Mouse (Mus musculus): Measurements from ENCODE around the gene Fam90a1a. TPM values are rescaled to one million over a fixed set of nuclear protein-coding genes. Genes with fewer than 3 reads are reported as not detected.
"Not testable (repeated sequence)": the region's sequence is repeated elsewhere in the genome, so short reads cannot be mapped to it uniquely, and the experiment has no call there.

The Fam90a1a gene
- not detected in 2 replicates for polyA plus RNA-seq (2014; fragmentation: Nextera tagmentation; extraction: Ambion mirVana)

DNA sequence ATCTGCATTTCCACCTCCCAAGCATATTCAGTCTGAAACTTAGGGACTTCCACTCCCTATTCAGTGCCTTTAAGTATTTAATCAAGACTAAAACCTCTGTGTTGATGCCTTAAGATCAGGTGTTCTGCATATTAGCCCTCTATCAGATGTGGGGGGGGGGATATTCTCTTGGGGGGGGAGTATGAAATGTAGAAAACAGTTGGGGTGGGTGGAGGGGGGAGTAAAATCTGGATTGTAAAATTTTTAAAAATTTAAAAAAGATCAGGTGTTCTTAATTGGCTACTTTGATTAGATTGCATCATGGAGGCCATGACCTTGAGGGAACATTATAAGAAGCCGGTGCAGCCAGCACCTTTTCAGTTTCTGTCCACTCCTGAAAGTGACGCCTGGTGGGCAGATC, at the start of gene Fam90a1a:
Fam90a1a (plus strand) TSS at position 301 of the 400 bp plus-strand sequence.
- H3K36me3 ChIP-seq (ENCODE audit: control insufficient read depth, insufficient read depth, low read length), result no peaks in the 10 kb centered on the region
- 89% methylated on average over 2 of the region's 2 CpGs for WGBS
- no peak within 1 kb of the TSS for H3K9ac ChIP-seq (replicated peaks; ENCODE audit: low read depth, low read length)
- ATAC-seq (ENCODE audit: insufficient number of reproducible peaks, insufficient read depth, low FRiP score, low read depth), result no peak
- H3K27me3 ChIP-seq (ENCODE audit: control insufficient read depth, insufficient read depth, low read length), result no peaks in the 10 kb centered on the region
- no peaks in the 10 kb centered on the region for H3K4me1 ChIP-seq (ENCODE audit: control insufficient read depth, insufficient read depth, low read length)
- no peak within 1 kb of the TSS for H3K4me3 ChIP-seq (ENCODE audit: low read depth, low read length)
- H3K9me3 ChIP-seq (ENCODE audit: control insufficient read depth, low read depth, low read length), result no peaks in the 10 kb centered on the region
- no peak within 1 kb of the TSS for H3K4me2 ChIP-seq (replicated peaks; ENCODE audit: low read depth, low read length)
- no peak within 1 kb of the TSS for H3K27ac ChIP-seq (ENCODE audit: low read length)

DNA sequence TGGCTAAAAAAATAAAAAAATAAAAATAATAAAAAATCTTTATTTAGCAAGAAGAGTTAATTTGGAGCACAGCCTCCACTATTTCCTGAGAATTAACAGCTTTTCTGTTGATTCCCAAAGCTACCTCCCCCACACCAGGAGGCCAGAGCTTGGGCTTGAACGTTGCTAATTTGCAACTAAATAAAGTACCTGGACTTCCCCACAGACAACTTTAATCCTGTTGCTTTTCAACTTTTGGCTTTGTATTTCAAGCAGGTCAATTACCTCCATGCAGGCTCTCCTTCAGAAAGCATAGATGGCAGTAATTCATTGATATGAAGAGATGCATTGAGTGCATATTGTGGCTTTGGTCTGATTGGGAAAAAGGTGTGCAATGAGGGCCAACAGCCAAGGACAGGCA, 46.6 kb upstream of the Fam90a1a start:
- H3K9me3 ChIP-seq (ENCODE audit: control insufficient read depth, low read depth, low read length), result no peaks in the 10 kb centered on the region
- no peaks in the 10 kb centered on the region for H3K27me3 ChIP-seq (ENCODE audit: control insufficient read depth, insufficient read depth, low read length)
- H3K27ac ChIP-seq (ENCODE audit: low read length), result no peak overlapping the region
- no peaks in the 10 kb centered on the region for H3K36me3 ChIP-seq (ENCODE audit: control insufficient read depth, insufficient read depth, low read length)
- 20% methylated on average over 1 of the region's 1 CpGs for WGBS
- no peak overlapping the region for H3K9ac ChIP-seq (replicated peaks; ENCODE audit: low read depth, low read length)
- H3K4me1 ChIP-seq (ENCODE audit: control insufficient read depth, insufficient read depth, low read length), result no peaks in the 10 kb centered on the region
- no peak for ATAC-seq (ENCODE audit: insufficient number of reproducible peaks, insufficient read depth, low FRiP score, low read depth)
- no peak overlapping the region for H3K4me3 ChIP-seq (ENCODE audit: low read depth, low read length)
- no peak overlapping the region for H3K4me2 ChIP-seq (replicated peaks; ENCODE audit: low read depth, low read length)

DNA sequence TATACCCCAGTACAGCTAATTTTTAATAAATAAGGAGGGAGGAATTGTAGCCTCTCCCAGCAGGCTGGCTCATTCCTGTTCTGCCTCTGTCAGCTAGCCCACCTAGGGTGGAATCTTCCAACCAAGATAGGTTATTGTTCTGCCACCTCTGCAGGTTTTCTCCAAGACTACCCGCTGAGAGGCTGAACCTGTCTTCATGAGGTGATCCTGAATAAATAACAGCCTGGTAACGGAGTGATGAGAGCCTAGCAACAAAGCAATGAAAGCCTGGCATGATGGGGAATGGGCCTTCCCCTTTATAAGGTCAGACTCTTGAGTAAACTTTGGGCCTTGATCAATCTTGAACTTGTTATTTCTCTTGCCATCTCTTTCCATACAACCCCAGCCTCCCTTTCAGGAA, 46.0 kb upstream of the Fam90a1a start:
- no peak overlapping the region for H3K4me3 ChIP-seq (ENCODE audit: low read depth, low read length)
- WGBS, result 21% methylated on average over 2 of the region's 2 CpGs
- H3K27me3 ChIP-seq (ENCODE audit: control insufficient read depth, insufficient read depth, low read length), result no peaks in the 10 kb centered on the region
- H3K4me2 ChIP-seq (replicated peaks; ENCODE audit: low read depth, low read length), result no peak overlapping the region
- no peak for ATAC-seq (ENCODE audit: insufficient number of reproducible peaks, insufficient read depth, low FRiP score, low read depth)
- H3K4me1 ChIP-seq (ENCODE audit: control insufficient read depth, insufficient read depth, low read length), result no peaks in the 10 kb centered on the region
- no peaks in the 10 kb centered on the region for H3K9me3 ChIP-seq (ENCODE audit: control insufficient read depth, low read depth, low read length)
- no peak overlapping the region for H3K27ac ChIP-seq (ENCODE audit: low read length)
- H3K9ac ChIP-seq (replicated peaks; ENCODE audit: low read depth, low read length), result no peak overlapping the region
- no peaks in the 10 kb centered on the region for H3K36me3 ChIP-seq (ENCODE audit: control insufficient read depth, insufficient read depth, low read length)

DNA sequence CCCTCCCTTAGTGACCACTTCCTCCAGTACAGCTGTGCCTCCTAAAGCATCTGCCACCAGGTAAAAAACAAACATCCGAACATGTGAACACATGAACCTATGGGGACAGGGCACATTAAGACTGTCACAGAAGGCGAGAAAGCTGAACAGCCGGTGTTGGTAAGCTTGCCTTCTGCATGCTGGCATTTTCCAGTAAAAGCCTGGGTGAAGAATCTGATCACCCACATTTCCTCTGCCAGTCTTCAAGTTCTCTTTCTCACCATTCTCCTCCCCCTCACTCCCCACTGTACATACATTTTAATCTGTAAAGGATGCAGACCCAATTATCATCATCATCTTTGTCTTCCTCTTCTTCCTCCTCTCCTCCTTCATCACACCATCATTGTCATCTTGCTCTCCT, 42.9 kb upstream of the Fam90a1a start:
- no peaks in the 10 kb centered on the region for H3K36me3 ChIP-seq (ENCODE audit: control insufficient read depth, insufficient read depth, low read length)
- H3K4me3 ChIP-seq (ENCODE audit: low read depth, low read length), result no peak overlapping the region
- H3K9ac ChIP-seq (replicated peaks; ENCODE audit: low read depth, low read length), result no peak overlapping the region
- WGBS, result 71% methylated on average over 3 of the region's 3 CpGs
- H3K27ac ChIP-seq (ENCODE audit: low read length), result no peak overlapping the region
- no peaks in the 10 kb centered on the region for H3K27me3 ChIP-seq (ENCODE audit: control insufficient read depth, insufficient read depth, low read length)
- H3K9me3 ChIP-seq (ENCODE audit: control insufficient read depth, low read depth, low read length), result no peaks in the 10 kb centered on the region
- no peaks in the 10 kb centered on the region for H3K4me1 ChIP-seq (ENCODE audit: control insufficient read depth, insufficient read depth, low read length)
- no peak overlapping the region for H3K4me2 ChIP-seq (replicated peaks; ENCODE audit: low read depth, low read length)
- ATAC-seq (ENCODE audit: insufficient number of reproducible peaks, insufficient read depth, low FRiP score, low read depth), result no peak

DNA sequence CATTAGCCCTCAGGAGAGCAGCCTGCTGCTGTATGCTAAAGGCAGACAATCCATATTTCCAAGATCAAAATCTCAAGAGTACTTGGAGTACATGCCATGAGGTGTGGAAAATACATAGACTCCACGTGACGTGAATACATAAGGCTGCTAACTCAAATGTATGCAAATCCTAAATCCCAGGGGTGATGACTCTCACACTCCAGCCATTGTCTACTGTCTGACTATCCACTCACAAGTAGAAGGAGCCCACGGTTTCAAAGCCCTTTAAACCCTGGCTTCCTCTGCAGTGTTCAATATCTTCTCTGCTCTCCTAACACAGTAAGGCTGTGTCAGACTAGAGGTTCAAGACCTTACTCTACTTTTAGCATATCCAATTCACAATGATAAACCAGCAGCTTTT, 27.8 kb upstream of the Fam90a1a start:
- not testable (repeated sequence) for H3K4me2 ChIP-seq (replicated peaks; ENCODE audit: low read depth, low read length); H3K27ac ChIP-seq (ENCODE audit: low read length); H3K4me1 ChIP-seq (ENCODE audit: control insufficient read depth, insufficient read depth, low read length); H3K4me3 ChIP-seq (ENCODE audit: low read depth, low read length); H3K27me3 ChIP-seq (ENCODE audit: control insufficient read depth, insufficient read depth, low read length); H3K9me3 ChIP-seq (ENCODE audit: control insufficient read depth, low read depth, low read length); H3K36me3 ChIP-seq (ENCODE audit: control insufficient read depth, insufficient read depth, low read length); ATAC-seq (ENCODE audit: insufficient number of reproducible peaks, insufficient read depth, low FRiP score, low read depth); H3K9ac ChIP-seq (replicated peaks; ENCODE audit: low read depth, low read length)
- 88% methylated on average over 3 of the region's 3 CpGs for WGBS

DNA sequence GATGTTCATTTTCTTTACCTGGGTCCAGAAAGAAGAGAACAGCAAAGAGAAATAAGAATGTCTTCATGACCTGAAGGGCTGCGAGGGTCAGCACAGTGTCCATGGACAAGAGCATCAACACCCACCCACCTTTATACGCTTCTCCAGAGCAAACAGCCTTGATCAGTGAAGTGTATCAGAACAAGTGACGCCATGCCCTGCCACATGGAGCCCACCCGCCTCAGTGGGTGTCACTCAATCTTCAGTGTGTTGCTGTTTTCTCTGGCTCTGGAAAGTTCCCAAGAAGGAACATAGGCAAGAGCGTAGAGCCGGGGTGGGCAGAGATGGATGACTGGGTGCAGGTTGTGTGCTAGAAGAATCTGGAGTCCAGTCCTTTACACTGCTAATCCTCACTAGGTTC, 25.9 kb upstream of the Fam90a1a start, which contains the start of gene Defb15:
Defb15 (minus strand) TSS at position 101 of the 400 bp plus-strand sequence.
- Histone ChIP-seq H3K27ac (ENCODE audit: low read length) (no peak within 1 kb of the TSS), H3K4me3 (ENCODE audit: low read depth, low read length) (no peak within 1 kb of the TSS), H3K9ac (replicated peaks; ENCODE audit: low read depth, low read length) (no peak within 1 kb of the TSS), H3K9me3 (ENCODE audit: control insufficient read depth, low read depth, low read length) (no peaks in the 10 kb centered on the region), H3K4me2 (replicated peaks; ENCODE audit: low read depth, low read length) (no peak within 1 kb of the TSS), H3K4me1 (ENCODE audit: control insufficient read depth, insufficient read depth, low read length) (no peaks in the 10 kb centered on the region), H3K36me3 (ENCODE audit: control insufficient read depth, insufficient read depth, low read length) (no peaks in the 10 kb centered on the region), H3K27me3 (ENCODE audit: control insufficient read depth, insufficient read depth, low read length) (no peaks in the 10 kb centered on the region)
- 93% methylated on average over 6 of the region's 6 CpGs for WGBS
- ATAC-seq (ENCODE audit: insufficient number of reproducible peaks, insufficient read depth, low FRiP score, low read depth), result no peak

DNA sequence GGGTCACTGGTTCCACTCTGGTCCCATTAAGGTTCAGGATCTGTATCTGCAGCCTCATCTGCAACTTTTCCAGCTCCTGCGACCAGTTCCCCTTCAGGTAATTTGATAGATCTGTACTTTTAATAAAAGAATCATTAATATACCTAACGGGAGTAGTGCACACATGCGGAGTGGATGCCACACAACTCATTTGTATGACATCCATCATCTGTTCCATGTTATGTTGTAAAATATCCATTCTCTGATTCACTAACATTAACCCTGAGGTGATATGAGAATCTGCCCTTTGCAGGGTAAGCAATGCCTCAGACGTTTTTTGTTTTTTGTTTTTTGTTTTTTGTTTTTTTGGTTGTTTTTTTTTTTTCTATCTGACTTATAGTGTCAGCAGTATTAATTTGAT, 20.5 kb upstream of the Fam90a1a start, which contains the start of gene Defb35:
Defb35 (plus strand) TSS at position 301 of the 400 bp plus-strand sequence.
- not testable (repeated sequence) for H3K9me3 ChIP-seq (ENCODE audit: control insufficient read depth, low read depth, low read length); H3K4me1 ChIP-seq (ENCODE audit: control insufficient read depth, insufficient read depth, low read length); ATAC-seq (ENCODE audit: insufficient number of reproducible peaks, insufficient read depth, low FRiP score, low read depth); H3K4me2 ChIP-seq (replicated peaks; ENCODE audit: low read depth, low read length); H3K27ac ChIP-seq (ENCODE audit: low read length); H3K27me3 ChIP-seq (ENCODE audit: control insufficient read depth, insufficient read depth, low read length); H3K4me3 ChIP-seq (ENCODE audit: low read depth, low read length); H3K36me3 ChIP-seq (ENCODE audit: control insufficient read depth, insufficient read depth, low read length); H3K9ac ChIP-seq (replicated peaks; ENCODE audit: low read depth, low read length)
- 76% methylated on average over 4 of the region's 4 CpGs for WGBS

DNA sequence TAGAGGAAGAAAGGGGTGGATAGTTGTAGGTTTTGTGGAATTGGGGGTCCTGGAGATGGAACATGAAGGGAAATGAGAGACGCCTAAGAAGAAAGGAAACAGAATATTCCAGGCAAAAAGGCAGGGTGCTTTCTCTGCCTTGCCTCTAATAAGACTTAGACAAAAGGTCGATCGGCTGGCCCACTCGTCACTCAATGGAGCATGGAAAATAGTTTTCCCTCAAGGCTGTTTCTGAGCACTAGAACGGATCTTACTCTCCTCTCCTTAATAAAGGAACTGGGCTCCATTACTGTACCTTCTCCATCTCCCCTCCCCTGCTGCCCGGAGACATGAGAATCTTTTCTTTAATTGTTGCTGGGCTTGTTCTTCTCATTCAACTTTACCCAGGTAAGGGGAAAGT, 12.1 kb upstream of the Fam90a1a start, which contains the start of gene Defb13:
Defb13 (plus strand) TSS at position 301 of the 400 bp plus-strand sequence.
- Histone ChIP-seq H3K4me3 (ENCODE audit: low read depth, low read length) (no peak within 1 kb of the TSS), H3K4me2 (replicated peaks; ENCODE audit: low read depth, low read length) (no peak within 1 kb of the TSS), H3K9ac (replicated peaks; ENCODE audit: low read depth, low read length) (no peak within 1 kb of the TSS), H3K27me3 (ENCODE audit: control insufficient read depth, insufficient read depth, low read length) (no peaks in the 10 kb centered on the region), H3K9me3 (ENCODE audit: control insufficient read depth, low read depth, low read length) (no peaks in the 10 kb centered on the region), H3K4me1 (ENCODE audit: control insufficient read depth, insufficient read depth, low read length) (no peaks in the 10 kb centered on the region), H3K36me3 (ENCODE audit: control insufficient read depth, insufficient read depth, low read length) (no peaks in the 10 kb centered on the region), H3K27ac (ENCODE audit: low read length) (no peak within 1 kb of the TSS)
- no peak for ATAC-seq (ENCODE audit: insufficient number of reproducible peaks, insufficient read depth, low FRiP score, low read depth)
- 85% methylated on average over 6 of the region's 6 CpGs for WGBS

DNA sequence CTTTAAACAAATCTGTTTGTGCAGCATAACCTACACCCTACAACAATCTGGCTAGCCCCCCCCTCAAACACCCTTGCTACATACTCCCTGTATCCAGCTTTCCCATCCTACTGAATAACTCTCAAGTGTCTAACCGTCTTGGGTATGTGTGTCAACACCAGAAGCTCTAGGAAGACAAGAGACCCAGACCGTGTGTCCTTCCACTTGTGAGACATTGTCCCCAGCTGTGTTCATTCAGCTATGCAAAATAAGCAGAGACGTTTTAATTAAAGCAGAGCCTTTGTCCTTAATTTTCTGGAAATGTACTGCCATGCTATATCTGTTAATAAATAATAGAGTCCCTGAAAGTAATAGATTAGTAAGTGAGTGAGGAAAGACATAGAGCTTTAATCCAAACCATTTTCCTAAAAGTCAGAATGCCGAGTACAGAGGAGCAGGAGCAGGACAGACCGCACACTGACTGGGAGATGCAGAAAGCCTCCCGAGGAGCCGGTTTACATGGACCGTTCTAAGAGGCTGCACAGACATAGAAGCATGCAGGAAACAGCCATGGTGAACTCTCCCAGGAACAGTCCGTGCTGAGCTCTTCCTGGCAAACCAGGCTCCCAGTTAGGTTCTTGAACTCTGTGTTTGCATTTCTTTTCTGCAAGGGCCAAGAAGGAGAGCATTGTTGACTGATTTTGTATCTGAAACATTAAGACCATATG, 11.1 kb upstream of the Fam90a1a start:
- no peak overlapping the region for H3K4me3 ChIP-seq (ENCODE audit: low read depth, low read length)
- no peaks in the 10 kb centered on the region for H3K4me1 ChIP-seq (ENCODE audit: control insufficient read depth, insufficient read depth, low read length)
- no peak overlapping the region for H3K4me2 ChIP-seq (replicated peaks; ENCODE audit: low read depth, low read length)
- no peaks in the 10 kb centered on the region for H3K36me3 ChIP-seq (ENCODE audit: control insufficient read depth, insufficient read depth, low read length)
- 65% methylated on average over 9 of the region's 9 CpGs for WGBS
- no peak for ATAC-seq (ENCODE audit: insufficient number of reproducible peaks, insufficient read depth, low FRiP score, low read depth)
- H3K9me3 ChIP-seq (ENCODE audit: control insufficient read depth, low read depth, low read length), result no peaks in the 10 kb centered on the region
- no peaks in the 10 kb centered on the region for H3K27me3 ChIP-seq (ENCODE audit: control insufficient read depth, insufficient read depth, low read length)
- no peak overlapping the region for H3K9ac ChIP-seq (replicated peaks; ENCODE audit: low read depth, low read length)
- H3K27ac ChIP-seq (ENCODE audit: low read length), result no peak overlapping the region

Data from stomach, embryonic 14.5 days (tissue).